Mouse (Mus musculus): Measurements from ENCODE around the gene Terb2. TPM values are rescaled to one million over a fixed set of nuclear protein-coding genes. Genes with fewer than 3 reads are reported as not detected.

Gene Terb2
- polyA plus RNA-seq, 1 experiment from 2014 or later: not detected

- ATAC-seq (no peak), DNase-seq (no peak)
- TF ChIP-seq CTCF (IDR thresholded peaks at IDR 0.05; ENCODE audit: low read depth): no peak
- TF ChIP-seq EP300 (IDR thresholded peaks at IDR 0.05; ENCODE audit: low read depth): no peak
- no peaks in the 10 kb centered on the region for H3K4me1 ChIP-seq (ENCODE audit: insufficient read depth)
- no peaks in the 10 kb centered on the region for H3K9me3 ChIP-seq (ENCODE audit: low read length)
- H3K27me3 ChIP-seq (ENCODE audit: insufficient read depth, low read length): no peaks in the 10 kb centered on the region
- no peaks in the 10 kb centered on the region for H3K36me3 ChIP-seq (replicated peaks; ENCODE audit: insufficient read depth, low read length)
- 33% methylated on average over 2 of the region's 2 CpGs for WGBS (ENCODE audit: insufficient replicate concordance)
- no peak overlapping the region for H3K4me2 ChIP-seq (ENCODE audit: low read depth, low read length)
- no peak overlapping the region for H3K27ac ChIP-seq (ENCODE audit: low read depth)
- no peak overlapping the region for H3K4me3 ChIP-seq (ENCODE audit: low read depth, low read length)
- H3K9ac ChIP-seq (replicated peaks): no peak overlapping the region
Observed at GRCm38 (mm10) chr2:122218234-122218633, 32.2 kb downstream of the Terb2 start.

GRCm38 (mm10) chr2:122221378-122221777 lies 35.3 kb downstream of the Terb2 start:
- H3K9ac ChIP-seq (replicated peaks): no peak overlapping the region
- no peak overlapping the region for H3K4me3 ChIP-seq (ENCODE audit: low read depth, low read length)
- no peak overlapping the region for H3K4me2 ChIP-seq (ENCODE audit: low read depth, low read length)
- ATAC-seq (no peak), DNase-seq (no peak)
- TF ChIP-seq EP300 (IDR thresholded peaks at IDR 0.05; ENCODE audit: low read depth) (no peak), CTCF (IDR thresholded peaks at IDR 0.05; ENCODE audit: low read depth) (no peak)
- H3K9me3 ChIP-seq (ENCODE audit: low read length): no peaks in the 10 kb centered on the region
- H3K27ac ChIP-seq (ENCODE audit: low read depth): no peak overlapping the region
- H3K36me3 ChIP-seq (replicated peaks; ENCODE audit: insufficient read depth, low read length): no peaks in the 10 kb centered on the region
- H3K27me3 ChIP-seq (ENCODE audit: insufficient read depth, low read length): no peaks in the 10 kb centered on the region
- H3K4me1 ChIP-seq (ENCODE audit: insufficient read depth): no peaks in the 10 kb centered on the region
- WGBS (ENCODE audit: insufficient replicate concordance): 36% methylated on average over 4 of the region's 4 CpGs

DNA sequence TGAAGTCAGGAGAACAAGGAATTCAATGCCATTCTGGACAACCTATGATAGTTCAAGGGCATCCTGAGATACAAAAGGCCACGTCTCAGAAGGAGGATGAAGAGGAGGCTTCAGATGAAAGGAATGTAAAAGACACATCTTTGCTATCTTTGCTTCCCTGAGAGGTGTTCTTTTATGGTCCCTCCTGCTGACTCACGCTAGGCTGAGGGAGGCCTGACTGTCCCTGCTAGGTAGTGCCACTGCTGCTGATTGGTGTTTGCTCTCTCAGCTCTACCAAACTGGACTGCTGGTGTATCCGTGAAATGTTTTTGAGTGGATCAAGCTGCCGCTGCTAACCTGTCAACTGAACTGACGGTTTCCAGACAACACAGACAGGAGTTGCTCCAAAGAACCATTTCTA lies 35.7 kb downstream of the Terb2 start:
- H3K27me3 ChIP-seq (ENCODE audit: insufficient read depth, low read length): no peaks in the 10 kb centered on the region
- H3K36me3 ChIP-seq (replicated peaks; ENCODE audit: insufficient read depth, low read length): no peaks in the 10 kb centered on the region
- no peak overlapping the region for H3K27ac ChIP-seq (ENCODE audit: low read depth)
- H3K9ac ChIP-seq (replicated peaks): no peak overlapping the region
- ATAC-seq (no peak), DNase-seq (no peak)
- H3K4me3 ChIP-seq (ENCODE audit: low read depth, low read length): no peak overlapping the region
- TF ChIP-seq CTCF (IDR thresholded peaks at IDR 0.05; ENCODE audit: low read depth) (no peak), EP300 (IDR thresholded peaks at IDR 0.05; ENCODE audit: low read depth) (no peak)
- H3K4me1 ChIP-seq (ENCODE audit: insufficient read depth): no peaks in the 10 kb centered on the region
- H3K4me2 ChIP-seq (ENCODE audit: low read depth, low read length): no peak overlapping the region
- 55% methylated on average over 5 of the region's 5 CpGs for WGBS (ENCODE audit: insufficient replicate concordance)
- H3K9me3 ChIP-seq (ENCODE audit: low read length): no peaks in the 10 kb centered on the region

- Histone ChIP-seq H3K9me3 (ENCODE audit: low read length) (no peaks in the 10 kb centered on the region), H3K27me3 (ENCODE audit: insufficient read depth, low read length) (no peaks in the 10 kb centered on the region), H3K4me2 (ENCODE audit: low read depth, low read length) (no peak overlapping the region), H3K27ac (ENCODE audit: low read depth) (no peak overlapping the region), H3K4me1 (ENCODE audit: insufficient read depth) (no peaks in the 10 kb centered on the region), H3K9ac (replicated peaks) (no peak overlapping the region), H3K4me3 (ENCODE audit: low read depth, low read length) (no peak overlapping the region), H3K36me3 (replicated peaks; ENCODE audit: insufficient read depth, low read length) (no peaks in the 10 kb centered on the region)
- 58% methylated on average over 5 of the region's 5 CpGs for WGBS (ENCODE audit: insufficient replicate concordance)
- TF ChIP-seq EP300 (IDR thresholded peaks at IDR 0.05; ENCODE audit: low read depth) (no peak), CTCF (IDR thresholded peaks at IDR 0.05; ENCODE audit: low read depth) (no peak)
- DNase-seq (no peak), ATAC-seq (no peak)
Observed at GRCm38 (mm10) chr2:122222272-122222671, 36.2 kb downstream of the Terb2 start.

GRCm38 (mm10) chr2:122223654-122224053 lies 37.6 kb downstream of the Terb2 start:
- H3K4me2 ChIP-seq (ENCODE audit: low read depth, low read length): no peak overlapping the region
- H3K4me3 ChIP-seq (ENCODE audit: low read depth, low read length): no peak overlapping the region
- no peaks in the 10 kb centered on the region for H3K36me3 ChIP-seq (replicated peaks; ENCODE audit: insufficient read depth, low read length)
- no peaks in the 10 kb centered on the region for H3K4me1 ChIP-seq (ENCODE audit: insufficient read depth)
- DNase-seq (no peak), ATAC-seq (peak; percentile 31; the same call in 1 of the 2 replicates)
- no peak overlapping the region for H3K27ac ChIP-seq (ENCODE audit: low read depth)
- H3K27me3 ChIP-seq (ENCODE audit: insufficient read depth, low read length): no peaks in the 10 kb centered on the region
- no peaks in the 10 kb centered on the region for H3K9me3 ChIP-seq (ENCODE audit: low read length)
- no peak overlapping the region for H3K9ac ChIP-seq (replicated peaks)
- TF ChIP-seq CTCF (IDR thresholded peaks at IDR 0.05; ENCODE audit: low read depth): no peak
- no peak; the same call in 1 of the 2 replicates for TF ChIP-seq EP300 (IDR thresholded peaks at IDR 0.05; ENCODE audit: low read depth)

DNA sequence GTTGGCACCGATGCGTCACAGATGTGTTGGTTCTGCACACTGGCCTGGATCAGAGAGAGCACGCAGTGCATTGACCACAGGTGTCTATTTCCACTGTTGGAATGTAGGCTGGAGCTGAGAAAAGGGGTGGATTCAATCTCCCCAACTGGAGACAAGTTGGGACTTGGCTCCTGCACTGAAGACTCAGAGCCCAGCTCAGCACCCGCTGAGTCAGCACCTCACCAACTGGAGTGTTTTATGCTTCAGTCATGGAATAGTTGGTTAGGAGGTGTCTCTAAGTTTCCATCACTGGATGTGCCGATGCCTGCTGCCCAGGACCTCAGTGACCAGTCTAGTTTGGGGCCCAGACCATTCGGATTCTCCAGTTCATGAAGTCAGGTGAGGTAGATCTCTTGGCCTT lies 44.3 kb downstream of the Terb2 start:
- no peak for TF ChIP-seq CTCF (IDR thresholded peaks at IDR 0.05; ENCODE audit: low read depth)
- no peak for TF ChIP-seq EP300 (IDR thresholded peaks at IDR 0.05; ENCODE audit: low read depth)
- H3K27ac ChIP-seq (ENCODE audit: low read depth): no peak overlapping the region
- H3K36me3 ChIP-seq (replicated peaks; ENCODE audit: insufficient read depth, low read length): no peaks in the 10 kb centered on the region
- DNase-seq (no peak), ATAC-seq (no peak)
- no peaks in the 10 kb centered on the region for H3K9me3 ChIP-seq (ENCODE audit: low read length)
- no peak overlapping the region for H3K4me2 ChIP-seq (ENCODE audit: low read depth, low read length)
- no peak overlapping the region for H3K9ac ChIP-seq (replicated peaks)
- H3K4me3 ChIP-seq (ENCODE audit: low read depth, low read length): no peak overlapping the region
- WGBS (ENCODE audit: insufficient replicate concordance): 85% methylated on average over 6 of the region's 6 CpGs
- peaks cover 10% of the 10 kb centered on the region for H3K4me1 ChIP-seq (ENCODE audit: insufficient read depth)
- no peaks in the 10 kb centered on the region for H3K27me3 ChIP-seq (ENCODE audit: insufficient read depth, low read length)

DNA sequence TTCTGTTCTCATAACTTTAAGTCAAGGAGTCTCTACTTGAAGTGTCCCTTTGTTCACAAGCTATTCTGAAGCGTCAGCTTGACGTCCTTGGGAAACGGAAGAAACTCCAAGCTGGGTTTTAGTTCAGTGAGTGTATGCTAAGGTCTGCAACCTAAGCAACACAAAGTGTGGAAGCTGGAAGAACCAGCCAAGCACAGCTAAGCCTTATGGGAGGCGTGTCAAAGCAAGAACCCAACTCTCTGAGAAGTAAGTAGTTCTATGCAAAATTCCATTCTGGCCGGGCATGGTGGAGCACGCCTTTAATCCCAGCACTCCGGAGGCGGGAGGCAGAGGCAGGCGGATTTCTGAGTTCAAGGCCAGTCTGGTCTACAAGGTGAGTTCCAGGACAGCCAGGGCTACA lies 45.5 kb downstream of the Terb2 start:
- H3K4me2 ChIP-seq (ENCODE audit: low read depth, low read length): no peak overlapping the region
- WGBS (ENCODE audit: insufficient replicate concordance): 91% methylated on average over 9 of the region's 9 CpGs
- H3K36me3 ChIP-seq (replicated peaks; ENCODE audit: insufficient read depth, low read length): no peaks in the 10 kb centered on the region; the same call in 1 of the 2 replicates
- no peaks in the 10 kb centered on the region for H3K27me3 ChIP-seq (ENCODE audit: insufficient read depth, low read length)
- ATAC-seq (no peak), DNase-seq (no peak)
- TF ChIP-seq EP300 (IDR thresholded peaks at IDR 0.05; ENCODE audit: low read depth) (no peak), CTCF (IDR thresholded peaks at IDR 0.05; ENCODE audit: low read depth) (no peak)
- H3K4me1 ChIP-seq (ENCODE audit: insufficient read depth): peaks cover 20% of the 10 kb centered on the region
- no peak overlapping the region for H3K4me3 ChIP-seq (ENCODE audit: low read depth, low read length)
- no peak overlapping the region for H3K27ac ChIP-seq (ENCODE audit: low read depth)
- no peaks in the 10 kb centered on the region for H3K9me3 ChIP-seq (ENCODE audit: low read length)
- H3K9ac ChIP-seq (replicated peaks): no peak overlapping the region

Measured in liver, postnatal 0 days (tissue).